Mouse (Mus musculus) thymus, postnatal 14 days (tissue): ENCODE data around the gene Cry2.

Experiments
- DNase-seq: peaks from one replicate; pipeline ENCODE4 v3.0.0; 2021

Cry2 gene

DNA sequence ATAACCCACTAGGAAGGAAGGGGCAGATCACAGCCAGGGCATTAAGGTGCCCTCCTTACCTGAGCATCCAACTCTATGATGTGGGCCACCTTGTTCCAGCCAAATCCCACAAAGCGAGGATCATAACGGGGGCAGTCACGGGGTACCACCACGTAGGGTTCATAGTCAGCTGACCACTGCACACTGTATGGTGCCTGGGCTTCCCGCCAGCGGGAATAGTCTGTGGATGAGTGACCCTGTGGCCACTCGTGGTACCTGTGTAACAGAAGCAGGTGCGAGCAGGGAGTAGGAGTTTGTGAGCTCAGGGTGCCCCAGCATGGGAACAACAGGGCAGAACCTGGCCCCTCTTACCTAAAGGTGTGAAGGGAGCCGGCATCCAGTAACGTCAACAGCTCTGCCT lies 68.3 kb downstream of the Cry2 start:
- peak; percentile 3 for DNase-seq

DNA sequence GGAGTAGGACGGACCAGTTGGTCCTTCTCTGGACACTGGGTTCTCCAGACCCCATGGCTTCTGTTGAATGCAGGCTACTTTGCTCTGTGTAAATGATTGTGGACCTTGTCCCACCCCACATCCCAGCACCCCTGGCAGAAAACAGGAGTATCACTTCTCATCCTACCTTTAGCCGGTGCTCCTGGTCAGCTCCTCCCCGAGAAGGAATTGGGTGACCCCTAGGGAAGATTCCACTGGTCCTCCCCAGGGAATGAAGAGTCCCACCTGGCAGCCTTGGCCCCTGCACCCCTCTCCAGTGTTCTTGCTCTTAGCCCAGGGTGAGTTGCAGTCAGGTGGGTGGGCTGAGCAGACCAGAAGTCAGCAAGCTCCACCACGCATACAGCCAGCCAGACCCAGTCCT lies 69.8 kb downstream of the Cry2 start:
- DNase-seq = peak; percentile 2

DNA sequence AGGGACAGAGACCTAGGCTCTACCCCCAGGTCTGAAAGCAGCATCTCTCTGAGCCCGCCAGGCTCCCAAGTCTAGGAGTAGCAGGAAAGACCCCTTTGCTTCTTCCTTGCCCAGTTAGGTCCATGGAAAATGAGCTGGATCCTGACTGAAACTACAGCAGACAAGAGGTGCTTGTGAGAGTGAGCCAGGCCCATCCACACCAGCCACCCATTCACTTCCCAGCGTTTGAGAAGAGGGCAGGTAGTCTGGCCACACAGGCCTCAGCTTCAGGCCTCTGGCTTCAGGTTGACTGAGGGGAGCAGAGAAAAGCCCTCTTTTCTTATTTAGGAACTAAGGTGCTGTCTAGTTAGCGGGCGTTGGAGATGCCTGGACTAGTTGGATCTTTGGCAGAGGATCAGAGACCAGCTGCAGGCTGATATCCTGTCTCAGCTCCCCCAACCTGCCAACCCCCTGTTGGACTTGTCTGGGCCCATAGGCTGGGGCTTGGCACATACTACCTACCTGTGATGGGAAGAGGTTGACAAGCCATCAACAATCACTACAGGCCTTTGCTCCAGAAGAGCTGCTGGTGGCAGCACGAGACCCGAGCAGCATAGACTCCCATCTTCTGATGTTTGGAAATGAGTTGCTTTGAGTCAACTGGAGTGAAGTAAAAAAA lies 71.1 kb downstream of the Cry2 start:
- DNase-seq = peak; percentile 2

DNA sequence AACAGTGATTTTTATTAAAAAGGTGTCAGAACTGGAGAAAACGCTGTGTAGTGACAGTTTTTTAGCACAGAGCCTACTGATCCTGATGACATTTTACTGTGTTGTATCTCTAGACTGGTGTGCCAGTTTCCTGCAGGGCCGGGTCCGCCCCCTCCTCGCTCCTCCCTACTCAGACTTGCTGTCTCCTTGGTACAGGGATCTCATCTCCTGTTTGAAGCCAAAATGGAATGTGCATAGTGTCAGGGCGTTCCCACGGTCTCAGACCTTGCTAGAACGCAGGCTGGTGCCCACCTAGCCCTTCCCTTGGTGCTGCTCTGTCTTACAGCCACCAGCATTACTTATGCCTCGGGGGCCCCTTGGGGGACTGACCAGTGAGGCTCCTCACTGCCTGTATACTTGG lies 72.0 kb downstream of the Cry2 start:
- peak; percentile 1 for DNase-seq

DNA sequence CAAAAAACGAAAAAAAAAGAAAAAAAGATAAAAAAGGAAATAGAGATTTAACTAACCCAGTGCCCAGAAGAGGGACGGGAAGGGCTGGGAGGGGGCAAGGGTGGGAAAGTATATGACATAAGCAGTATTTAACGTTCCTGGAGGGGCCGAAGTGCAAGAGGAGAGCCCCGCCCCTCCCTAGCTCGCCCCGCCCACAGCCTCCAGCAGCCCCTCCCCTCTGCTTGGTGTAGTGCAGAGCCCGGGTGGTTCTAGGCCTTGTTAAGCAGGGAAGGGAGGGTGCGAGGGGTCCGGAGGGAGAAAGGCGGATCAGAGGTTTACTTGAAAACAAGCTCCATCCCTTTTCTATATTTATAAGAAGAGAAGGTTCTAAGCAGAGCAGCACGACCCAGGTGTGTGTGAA lies 73.0 kb downstream of the Cry2 start:
- no peak for DNase-seq

DNA sequence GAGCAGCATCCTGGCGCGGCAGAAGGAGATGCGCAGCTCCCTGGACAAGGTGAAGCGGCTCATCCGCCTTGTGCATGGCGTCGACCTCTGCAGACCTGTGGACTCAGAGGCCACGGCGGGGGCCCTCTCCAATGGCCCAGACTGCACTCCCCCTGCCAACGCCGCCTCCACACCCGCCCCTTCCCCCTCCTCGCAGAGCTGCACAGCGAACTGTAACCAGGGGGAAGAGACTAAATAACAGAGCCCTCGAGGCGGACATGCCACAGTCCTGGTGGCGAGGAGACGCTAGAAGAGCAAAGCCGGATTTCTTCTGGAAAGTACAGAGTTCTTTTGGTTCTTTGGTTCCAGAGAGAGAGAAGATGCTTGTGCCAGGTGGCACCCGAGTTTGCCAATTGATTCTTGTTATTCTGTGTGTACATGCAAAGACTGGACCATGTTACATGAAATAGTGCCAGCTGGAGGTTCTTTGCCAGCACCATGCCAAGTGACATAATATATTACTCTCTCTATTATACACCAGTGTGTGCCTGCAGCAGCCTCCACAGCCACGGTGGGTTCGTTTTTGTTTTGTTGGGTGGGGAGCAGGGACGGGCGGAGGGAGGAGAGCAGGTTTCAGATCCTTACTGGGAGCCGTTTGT lies 73.5 kb downstream of the Cry2 start:
- DNase-seq = no peak

DNA sequence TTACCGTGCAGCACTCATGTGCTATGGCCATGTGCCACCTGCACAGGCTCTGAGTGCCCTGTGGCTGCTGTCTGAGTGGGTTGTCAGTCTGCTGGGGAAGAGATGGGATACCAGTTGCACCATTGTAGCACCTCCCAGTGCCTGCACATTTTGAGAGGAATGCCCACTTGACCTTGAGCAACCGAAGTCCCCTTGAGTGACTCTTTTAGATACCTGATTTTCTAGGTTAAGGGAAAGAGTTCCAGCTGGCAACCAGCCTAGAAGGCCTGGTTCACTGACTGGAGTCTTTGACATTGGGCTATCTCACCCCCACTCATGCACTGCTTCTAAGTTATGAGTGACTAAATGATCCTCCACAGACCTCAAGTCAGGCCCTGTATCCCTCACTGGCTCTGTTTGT lies 74.5 kb downstream of the Cry2 start:
- DNase-seq = no peak

DNA sequence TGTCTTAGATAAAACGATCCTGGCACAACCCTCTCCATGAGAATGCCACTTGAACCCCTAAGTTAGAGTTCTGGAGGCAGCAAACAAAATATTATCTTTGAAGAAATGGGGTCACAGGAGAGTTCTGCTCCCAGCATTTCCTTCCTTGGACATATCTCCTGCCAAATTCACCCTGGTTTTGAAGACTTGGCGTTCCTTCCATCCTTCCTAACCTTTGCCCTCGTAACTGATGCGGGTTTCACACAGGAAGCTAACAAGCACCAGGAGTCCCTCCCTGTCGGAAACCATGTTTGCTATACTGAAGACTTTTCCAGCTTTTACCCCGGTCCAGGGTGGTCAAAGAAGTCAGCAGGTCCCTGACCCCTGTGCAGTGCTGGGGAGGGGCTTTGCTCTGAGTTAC lies 79.6 kb downstream of the Cry2 start:
- DNase-seq = no peak
